Mouse (Mus musculus) lung, postnatal 25 days (tissue): ENCODE measurements around the gene Rab34.

Source experiments
- DNase-seq: peaks from one replicate; pipeline ENCODE4 v3.0.0; 2022; ENCODE audit warnings: low spot score

Gene Rab34

GRCm38 (mm10) chr11:78164924-78165760, 23.1 kb upstream of the Rab34 start, which contains the start of gene Traf4:
Gene Traf4, minus strand, starts transcription at chr11:78165589.
- peak; percentile 78 for DNase-seq

- peak; percentile 71 for DNase-seq
Observed at GRCm38 (mm10) chr11:78165761-78166109, 22.5 kb upstream of the Rab34 start.

GRCm38 (mm10) chr11:78166161-78166560, 22.1 kb upstream of the Rab34 start:
- DNase-seq, result no peak

- DNase-seq, result no peak
Observed at GRCm38 (mm10) chr11:78166640-78167039, 21.6 kb upstream of the Rab34 start.

GRCm38 (mm10) chr11:78167257-78167959, 20.8 kb upstream of the Rab34 start:
- no peak for DNase-seq

GRCm38 (mm10) chr11:78168541-78169468, 19.4 kb upstream of the Rab34 start:
- DNase-seq, result peak; percentile 36

- DNase-seq, result no peak
Observed at GRCm38 (mm10) chr11:78170306-78170705, 17.9 kb upstream of the Rab34 start.

- no peak for DNase-seq
Observed at GRCm38 (mm10) chr11:78171328-78171727, 16.9 kb upstream of the Rab34 start.

- DNase-seq, result no peak
Observed at GRCm38 (mm10) chr11:78172034-78172747, 16.0 kb upstream of the Rab34 start.

- DNase-seq, result peak; percentile 64
Observed at GRCm38 (mm10) chr11:78172748-78173383, 15.4 kb upstream of the Rab34 start.

GRCm38 (mm10) chr11:78174506-78174905, 13.7 kb upstream of the Rab34 start:
- DNase-seq, result no peak

- DNase-seq, result no peak
Observed at GRCm38 (mm10) chr11:78175771-78176401, 12.3 kb upstream of the Rab34 start.

- DNase-seq, result peak; percentile 94
Observed at GRCm38 (mm10) chr11:78176402-78176862, 11.8 kb upstream of the Rab34 start, which contains the start of the genes Nek8 and Tlcd1. Gene Nek8, minus strand, starts transcription at chr11:78176675. Gene Tlcd1, plus strand, starts transcription at chr11:78176711.

GRCm38 (mm10) chr11:78176905-78177331, 11.3 kb upstream of the Rab34 start:
- DNase-seq, result peak; percentile 29

- peak; percentile 71 for DNase-seq
Observed at GRCm38 (mm10) chr11:78177437-78177836, 10.8 kb upstream of the Rab34 start.

- peak; percentile 97 for DNase-seq
Observed at GRCm38 (mm10) chr11:78177903-78178858, 10.0 kb upstream of the Rab34 start.

- peak; percentile 70 for DNase-seq
Observed at GRCm38 (mm10) chr11:78178859-78179437, 9.3 kb upstream of the Rab34 start.

- no peak for DNase-seq
Observed at GRCm38 (mm10) chr11:78179438-78179999, 8.7 kb upstream of the Rab34 start.
